Mouse (Mus musculus): ENCODE results near the gene Mmp25.

Mmp25 gene

DNA sequence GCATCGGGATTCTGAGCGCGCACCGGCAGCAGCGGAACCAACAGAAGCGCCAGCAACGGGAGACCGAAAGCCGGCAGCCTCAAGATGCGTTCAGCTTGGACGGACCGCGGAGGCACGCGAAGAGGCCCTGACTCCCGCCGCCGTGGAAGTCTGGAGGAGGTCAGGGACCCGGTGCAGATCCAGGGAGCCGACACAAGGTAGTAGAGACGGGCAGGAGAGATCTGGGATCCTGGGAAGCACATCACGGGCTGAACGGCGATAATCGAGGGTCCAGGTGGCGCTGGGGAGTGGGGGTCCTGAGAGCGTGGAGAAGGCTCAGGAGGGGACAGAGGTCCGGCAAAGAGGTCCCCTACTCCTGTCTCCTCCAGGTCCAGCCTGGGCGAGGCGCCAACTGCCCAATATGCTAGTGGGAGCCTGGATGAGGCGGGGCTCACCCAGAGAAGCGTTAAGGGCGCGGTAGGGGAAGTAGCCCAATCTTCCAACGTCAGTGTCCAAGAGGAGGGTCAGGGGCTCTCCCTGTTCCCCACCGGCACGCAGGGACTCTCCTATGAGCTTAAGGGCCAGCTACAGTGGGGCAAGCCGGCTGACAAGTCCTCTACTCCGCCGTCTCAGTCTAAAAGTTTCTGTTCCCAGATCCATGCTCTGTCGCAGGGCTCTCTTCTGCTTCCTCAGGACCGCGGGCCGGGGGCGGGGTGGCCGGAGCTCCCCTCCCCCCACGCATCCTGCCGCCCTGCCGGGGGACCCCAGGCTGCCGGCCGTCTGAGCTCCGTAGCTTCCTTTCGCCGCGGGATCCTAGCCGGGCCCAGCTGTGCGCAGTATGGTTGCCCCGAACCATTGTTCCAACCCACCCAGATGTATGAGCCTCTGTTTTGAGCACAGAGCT is at the start of gene Mmp25:
Mmp25 (minus strand) TSS at position 665 of the 883 bp plus-strand sequence.
- no peak for DNase-seq (ENCODE audit: low spot score)

DNA sequence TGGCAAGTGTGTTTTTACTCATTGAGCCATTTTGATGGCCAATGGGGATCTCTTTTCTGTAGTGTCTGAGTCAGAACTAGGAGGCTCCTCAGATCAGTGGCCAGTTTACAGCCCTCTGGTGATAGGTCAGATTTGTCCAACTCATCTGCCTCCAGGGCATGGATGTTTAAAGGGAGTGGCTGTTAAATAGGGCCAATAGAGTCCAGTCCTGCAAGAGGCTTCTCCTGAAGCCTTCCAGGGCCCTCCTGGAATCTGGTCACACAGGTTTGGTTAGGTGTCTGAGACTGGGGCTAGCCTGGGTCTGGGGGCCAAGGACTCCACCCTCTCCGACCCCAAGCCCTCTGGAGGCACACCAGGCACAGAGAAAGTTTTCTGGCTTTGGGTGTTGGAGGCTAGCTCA is 49.4 kb upstream of the Mmp25 start:
- DNase-seq (ENCODE audit: low spot score): no peak

DNA sequence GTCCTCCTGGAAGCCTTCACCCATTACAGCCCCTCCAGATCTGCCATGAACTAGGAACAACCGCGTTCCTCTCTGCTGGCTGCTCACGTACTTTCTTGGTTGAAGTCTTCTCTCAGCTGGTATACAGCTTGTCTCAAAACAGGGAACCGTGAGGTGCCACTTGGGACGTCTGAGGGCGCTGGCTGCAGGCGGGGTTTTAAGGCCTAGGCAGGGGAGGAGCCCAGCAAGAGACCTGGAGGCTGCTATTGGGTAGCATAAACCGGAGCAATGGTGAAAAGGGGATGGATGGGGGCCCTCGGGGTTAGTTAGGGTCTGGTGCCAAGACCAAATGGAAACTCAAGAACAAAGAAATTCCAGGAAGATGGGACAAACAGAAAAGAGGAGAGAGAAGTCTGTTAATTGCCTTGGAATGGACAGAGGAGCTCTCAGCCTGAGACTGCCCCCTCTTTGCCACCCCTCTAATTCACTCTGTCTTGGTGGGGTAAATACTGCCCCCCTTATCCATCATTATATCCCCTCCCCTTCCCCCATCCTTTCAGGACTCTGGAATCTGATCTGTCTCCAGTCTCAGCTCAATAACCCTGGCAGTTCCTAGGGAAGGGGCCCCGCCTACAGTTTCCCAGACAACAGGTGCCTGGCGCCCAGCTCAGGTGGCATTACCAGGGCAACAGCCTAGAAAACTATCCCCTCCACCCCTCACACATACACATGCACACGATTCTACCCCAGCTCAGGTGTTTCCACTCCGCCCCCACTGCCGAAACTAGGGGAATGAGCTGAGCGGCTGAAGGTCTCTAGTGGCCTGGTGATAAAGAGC is 39.0 kb upstream of the Mmp25 start, which contains the start of gene Cldn9:
Cldn9 (minus strand) TSS at position 171 of the 817 bp plus-strand sequence.
- no peak for DNase-seq (ENCODE audit: low spot score)

DNA sequence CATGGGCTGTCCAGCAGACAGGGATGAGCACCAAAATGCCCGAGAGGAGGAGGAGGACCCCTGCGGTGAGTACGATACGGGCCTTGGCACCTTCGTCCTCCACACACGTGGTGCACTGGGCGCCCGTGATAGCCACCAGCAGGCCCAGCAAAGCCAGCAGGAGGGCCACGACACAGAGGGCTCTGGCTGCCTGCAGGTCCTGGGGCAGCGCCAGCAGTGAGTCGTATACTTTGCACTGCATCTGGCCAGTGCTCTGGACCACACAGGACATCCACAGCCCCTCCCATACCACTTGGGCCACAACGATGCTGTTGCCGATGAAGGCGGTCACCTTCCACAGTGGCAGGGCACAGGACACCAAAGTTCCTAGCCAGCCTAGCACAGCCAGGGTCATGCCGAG is 38.1 kb upstream of the Mmp25 start:
- no peak for DNase-seq (ENCODE audit: low spot score)

DNA sequence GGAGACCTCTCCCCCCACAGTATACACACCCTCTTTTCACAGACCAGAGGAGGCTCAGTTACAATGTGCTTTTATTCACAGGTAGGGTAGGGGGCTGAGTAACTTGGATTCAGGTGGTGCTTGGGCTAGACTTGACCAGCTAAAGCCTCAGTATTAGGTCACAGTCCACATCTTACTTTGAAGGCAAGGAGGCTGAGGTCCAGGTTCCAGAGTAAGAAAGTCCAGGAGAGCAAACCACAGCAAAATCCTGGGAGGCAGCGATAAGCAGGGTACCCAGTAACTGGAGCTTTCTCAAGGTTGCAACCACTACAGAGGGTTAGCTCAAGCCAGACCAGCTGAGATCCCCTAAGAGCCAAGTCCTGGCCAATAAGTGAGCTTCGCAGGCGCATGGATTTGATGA is 37.5 kb upstream of the Mmp25 start:
- no peak for DNase-seq (ENCODE audit: low spot score)

DNA sequence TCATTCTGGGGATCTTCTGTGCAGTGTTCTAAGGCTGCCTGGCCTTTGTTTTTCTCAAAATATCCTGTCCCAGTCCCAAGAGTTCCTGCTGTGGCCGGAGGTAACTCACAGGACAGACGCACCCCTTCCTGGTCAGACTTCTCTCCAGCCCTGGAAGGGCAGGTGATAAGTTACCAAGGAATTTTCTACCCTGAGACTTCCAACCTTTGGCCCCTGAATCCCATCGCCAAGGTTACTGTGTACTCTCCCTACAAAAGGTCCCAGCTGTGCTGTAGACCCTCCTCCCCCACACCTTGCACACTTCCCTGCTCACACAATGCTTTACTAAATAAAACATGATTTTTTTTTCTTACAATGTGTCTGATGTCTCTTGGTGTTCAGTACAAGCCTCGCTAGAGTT is 37.0 kb upstream of the Mmp25 start:
- DNase-seq (ENCODE audit: low spot score): no peak

DNA sequence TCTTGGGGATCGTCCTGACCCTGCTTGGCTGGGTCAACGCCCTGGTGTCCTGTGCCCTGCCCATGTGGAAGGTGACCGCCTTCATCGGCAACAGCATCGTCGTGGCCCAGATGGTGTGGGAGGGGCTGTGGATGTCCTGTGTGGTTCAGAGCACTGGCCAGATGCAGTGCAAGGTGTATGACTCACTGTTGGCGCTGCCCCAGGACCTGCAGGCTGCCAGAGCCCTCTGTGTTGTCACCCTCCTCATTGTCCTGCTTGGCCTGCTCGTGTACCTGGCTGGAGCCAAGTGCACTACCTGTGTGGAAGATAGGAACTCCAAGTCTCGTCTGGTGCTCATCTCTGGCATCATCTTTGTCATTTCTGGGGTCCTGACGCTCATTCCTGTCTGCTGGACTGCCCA is 36.0 kb upstream of the Mmp25 start:
- no peak for DNase-seq (ENCODE audit: low spot score)

DNA sequence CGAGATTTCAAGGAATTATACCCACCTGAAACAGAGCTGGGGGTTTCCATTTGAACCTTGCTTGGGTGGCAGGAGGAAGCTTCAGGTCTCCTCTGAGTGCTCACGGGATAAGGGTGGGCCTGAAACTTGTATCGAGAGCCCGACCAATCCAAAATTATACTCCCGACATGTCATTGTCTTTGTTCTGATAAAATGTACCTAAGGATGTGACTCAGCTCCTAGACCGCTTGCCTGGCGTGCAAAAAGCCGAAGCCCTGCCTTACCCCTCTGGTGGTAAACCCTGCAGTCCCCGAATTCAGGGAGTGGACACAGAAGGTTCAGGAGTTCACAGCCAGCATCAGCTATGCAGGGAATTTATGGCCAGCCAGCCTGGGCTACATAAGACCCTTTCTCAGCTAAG is 35.3 kb upstream of the Mmp25 start:
- no peak for DNase-seq (ENCODE audit: low spot score)

DNA sequence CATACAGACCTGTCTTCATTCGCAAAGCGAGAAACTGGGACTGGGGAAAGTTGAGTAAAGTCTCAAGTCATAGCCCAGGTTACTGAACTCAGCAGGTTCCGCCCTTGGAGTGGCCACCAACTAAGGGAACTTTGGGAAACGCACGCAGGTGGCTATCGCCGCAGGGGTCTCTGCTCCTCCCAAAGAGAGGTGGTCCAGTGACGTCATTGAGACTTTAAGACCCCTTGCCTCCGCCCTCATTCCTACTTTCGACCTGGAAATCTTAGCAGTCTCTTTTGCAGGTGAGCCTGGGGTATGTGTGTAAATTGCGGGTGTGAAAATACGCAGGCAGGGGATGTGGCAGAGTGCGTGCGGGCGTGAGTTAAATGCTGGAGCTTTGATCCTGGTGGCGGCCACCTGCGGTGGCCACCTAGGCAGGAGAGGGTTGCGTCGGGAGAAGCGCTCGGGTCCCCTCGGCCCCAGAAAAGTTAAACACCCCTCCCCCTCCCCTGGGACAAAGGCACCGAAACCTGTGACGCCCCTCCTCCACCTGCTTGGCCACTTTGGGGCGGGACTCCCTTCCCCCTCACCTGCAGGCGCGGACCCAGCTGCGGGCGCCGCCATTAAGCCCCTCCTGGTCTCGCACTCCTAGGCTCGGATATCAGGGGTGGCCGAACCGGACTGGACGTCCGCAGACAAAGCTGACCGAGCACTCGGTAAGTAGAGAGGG is 34.2 kb upstream of the Mmp25 start, which contains the start of gene Cldn6:
Cldn6 (plus strand) TSS at position 123 of the 709 bp plus-strand sequence.
- no peak for DNase-seq (ENCODE audit: low spot score)

DNA sequence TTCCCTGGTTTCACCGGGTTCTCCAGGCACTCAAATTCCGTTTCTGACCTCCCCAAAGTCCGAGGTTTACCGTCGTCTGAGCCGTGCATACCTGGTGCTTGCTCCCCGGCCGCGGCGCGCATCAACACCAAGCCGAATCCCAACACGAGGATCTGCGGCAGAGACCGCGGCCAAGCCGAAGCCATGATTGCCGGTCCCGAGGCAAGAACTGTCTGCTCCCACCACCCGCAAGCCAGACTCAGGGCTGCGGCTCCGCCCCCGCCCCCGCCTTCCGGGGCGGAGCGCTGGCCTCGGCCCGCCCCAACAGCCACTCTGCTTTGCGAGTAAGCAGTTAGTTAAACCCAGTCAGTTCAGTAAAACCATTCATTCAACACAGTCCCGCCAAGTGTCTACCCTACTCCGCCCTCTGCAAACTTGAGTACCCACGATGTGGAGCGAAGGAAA is 32.2 kb upstream of the Mmp25 start, which contains the start of gene Tnfrsf12a:
Tnfrsf12a (minus strand) TSS at position 233 of the 444 bp plus-strand sequence.
- peak; percentile 82 for DNase-seq (ENCODE audit: low spot score)

DNA sequence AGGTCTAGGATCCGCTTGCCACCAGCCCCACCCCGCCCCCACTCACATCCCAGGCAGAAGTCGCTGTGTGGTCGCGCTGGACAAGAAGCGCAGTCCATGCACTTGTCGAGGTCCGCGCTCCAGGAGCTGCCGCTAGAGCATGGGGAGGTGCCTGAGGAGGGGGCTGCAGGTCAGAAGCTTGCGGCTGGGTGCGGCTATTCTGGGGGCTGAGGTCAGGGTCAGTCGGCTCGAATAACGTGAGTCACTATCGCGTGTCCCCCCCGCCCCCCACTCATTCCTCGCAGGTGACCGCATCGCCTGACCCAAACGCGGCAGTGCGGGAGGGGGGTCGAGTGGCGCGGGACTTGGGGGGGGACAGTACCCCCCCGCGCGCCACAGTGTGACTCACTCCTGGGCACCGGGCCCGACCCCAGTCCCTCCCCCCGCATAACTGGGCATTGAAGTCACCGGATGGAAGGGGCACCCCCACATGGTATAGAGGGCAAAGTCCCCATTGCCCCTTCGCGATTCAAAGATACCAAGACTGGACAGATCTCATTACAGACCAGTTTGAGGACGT is 31.5 kb upstream of the Mmp25 start:
- DNase-seq (ENCODE audit: low spot score): peak; percentile 49

DNA sequence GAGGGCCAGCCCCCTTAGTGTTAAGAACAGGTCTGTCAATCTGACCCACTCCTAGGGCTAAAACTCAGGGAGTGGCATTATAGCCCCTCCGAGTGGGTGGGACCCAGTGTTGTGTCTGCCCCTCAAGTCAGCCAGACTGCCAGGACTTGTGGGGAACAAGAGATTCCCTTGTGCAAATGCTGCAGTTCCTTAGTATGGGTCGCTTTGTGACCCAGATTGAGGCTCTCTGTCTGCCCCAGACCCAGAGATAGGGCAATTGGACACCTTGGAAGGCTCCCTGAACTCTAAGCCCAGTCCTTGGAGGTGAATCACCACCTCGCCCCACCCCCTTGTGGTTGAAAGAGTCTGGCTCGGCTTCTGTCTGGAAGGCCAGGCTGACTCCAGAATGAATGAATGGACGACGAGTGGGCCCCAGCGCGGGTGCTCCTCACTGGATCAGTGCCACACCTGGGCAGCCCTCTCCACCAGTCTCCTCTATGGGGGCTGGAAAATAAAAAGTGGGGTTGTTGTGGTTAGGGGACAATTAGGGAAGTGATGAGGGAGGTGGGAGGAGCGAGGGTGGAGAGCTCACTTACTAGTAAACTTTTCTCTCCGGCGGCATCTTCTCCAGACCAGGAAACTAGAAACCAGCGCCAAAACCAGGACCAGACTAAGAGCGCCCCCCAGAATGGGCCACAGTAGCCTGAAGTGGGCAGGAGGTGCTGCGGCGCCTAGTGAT is 30.6 kb upstream of the Mmp25 start:
- peak; percentile 72 for DNase-seq (ENCODE audit: low spot score)

DNA sequence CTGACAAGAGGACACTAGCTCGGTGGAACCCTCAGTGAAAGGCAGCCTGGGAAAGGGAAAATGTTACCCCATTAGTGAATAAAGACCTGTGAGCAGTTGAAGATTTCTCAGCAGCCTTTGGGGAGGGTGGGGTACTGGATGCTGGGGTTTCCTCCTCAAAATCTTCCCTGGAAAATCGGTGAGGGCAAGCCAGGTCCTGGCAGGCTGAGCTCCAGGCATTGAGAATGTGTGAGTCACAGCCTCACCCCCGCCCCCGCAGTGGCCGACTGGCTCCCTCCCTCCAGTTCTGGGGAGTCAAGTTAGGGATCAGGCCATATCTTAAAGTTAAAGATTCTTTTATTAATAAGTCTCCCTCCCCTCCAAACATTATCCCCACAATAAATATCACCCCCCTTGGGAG is 30.1 kb upstream of the Mmp25 start:
- peak; percentile 62 for DNase-seq (ENCODE audit: low spot score)

DNA sequence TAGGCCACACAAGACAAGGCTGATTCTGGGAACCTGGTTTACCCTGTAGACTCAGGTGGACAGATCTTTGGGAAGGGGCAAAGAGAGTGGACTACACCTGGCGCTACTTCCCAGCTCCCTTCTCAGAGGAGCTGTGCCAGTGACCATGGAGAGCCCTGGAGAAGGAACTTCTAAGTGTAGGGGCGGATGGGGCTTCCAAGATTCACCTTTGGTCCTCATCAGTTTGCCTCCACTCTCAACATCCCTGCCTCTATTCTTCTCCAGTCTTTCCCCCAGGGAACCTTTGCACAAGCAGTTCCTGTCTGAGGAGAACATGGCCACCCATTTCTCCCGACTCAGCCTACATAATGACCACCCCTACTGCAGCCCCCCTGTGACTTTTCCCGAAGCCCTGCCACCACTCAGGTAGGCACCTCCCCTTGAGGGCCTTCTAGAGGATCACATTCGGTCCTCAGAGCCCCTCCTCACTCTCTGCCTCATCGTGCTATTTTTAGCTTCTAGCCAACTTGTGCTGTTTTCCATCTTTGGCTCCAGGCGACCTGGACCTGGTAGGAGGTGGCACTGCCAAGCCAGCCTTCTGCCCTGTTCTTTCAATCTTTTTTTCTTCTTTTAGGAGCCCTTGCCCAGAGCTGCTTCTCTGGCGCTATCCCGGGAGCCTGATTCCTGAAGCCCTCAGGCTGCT is 29.3 kb upstream of the Mmp25 start:
- peak; percentile 70 for DNase-seq (ENCODE audit: low spot score)

DNA sequence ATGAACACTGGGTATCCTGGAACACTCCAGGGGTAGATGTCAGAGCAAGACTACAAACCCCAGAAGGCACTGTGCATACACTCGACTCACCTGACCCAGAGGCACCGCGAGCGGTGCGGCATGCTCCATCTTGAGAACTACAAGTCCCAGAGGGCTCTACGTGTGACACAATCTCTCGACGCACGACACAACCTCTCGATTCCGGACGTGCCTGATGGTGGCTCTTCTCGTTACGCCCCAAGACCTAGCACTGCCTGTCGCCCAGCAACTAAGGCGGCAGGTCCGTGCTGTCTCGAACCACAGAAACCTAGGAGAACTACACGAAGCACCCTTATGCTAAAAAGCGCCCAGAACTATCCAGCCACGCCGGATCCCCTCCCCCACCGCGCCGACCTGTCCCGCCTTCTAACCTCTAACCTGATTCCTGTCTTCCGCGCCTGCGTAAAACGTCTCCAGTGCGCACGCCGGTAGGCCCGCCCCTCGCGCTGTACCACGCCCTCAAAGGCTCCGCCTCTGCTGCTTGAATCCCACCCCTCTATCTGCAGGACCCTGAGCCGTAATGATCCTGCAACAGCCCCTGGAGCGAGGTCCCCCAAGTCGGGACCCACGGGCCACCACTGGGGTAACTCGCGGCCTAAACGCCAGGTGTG is 28.5 kb upstream of the Mmp25 start, which contains the start of the genes Hcfc1r1 and Thoc6:
Hcfc1r1 (plus strand) TSS at position 173 of the 650 bp plus-strand sequence.
Thoc6 (minus strand) TSS at position 459 of the 650 bp plus-strand sequence.
- DNase-seq (ENCODE audit: low spot score): peak; percentile 98

DNA sequence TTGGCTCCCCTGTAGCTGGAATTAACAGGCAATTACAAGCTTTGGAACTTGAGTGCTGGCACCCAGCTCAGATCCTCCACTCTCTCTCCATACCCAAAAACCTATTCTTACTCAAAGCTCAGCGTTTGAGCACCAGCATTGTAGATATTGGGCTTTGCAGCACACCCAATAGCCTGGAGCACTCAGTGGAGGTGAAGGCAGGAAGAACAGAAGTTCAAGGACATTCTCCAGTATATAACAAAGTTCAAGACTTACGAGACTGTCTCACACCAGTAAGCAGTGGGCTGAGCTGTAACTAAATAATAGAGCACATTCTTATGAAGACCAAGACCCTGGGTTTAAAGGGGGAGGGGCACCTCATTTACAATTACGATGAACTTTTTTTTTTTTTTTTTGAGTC is 27.7 kb upstream of the Mmp25 start:
- no peak for DNase-seq (ENCODE audit: low spot score)

DNA sequence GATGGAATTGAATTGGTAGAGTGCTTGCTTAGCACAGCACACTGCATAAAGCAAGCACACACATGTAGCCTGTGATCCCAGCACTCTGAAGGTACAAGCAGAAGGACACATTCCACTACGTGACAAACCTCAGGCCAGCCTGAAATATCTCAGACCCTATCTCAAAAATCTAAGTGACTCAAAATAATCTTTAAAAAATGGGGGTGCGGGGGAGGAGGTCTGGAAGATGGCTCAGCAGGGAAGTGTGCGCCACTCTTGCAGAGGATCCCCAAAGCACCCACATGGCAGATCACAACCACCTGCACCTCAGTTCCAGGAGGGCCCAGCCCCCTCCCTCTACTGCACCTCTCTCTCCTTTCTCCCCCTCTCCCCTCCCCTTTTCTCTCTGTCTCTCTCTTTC is 26.4 kb upstream of the Mmp25 start:
- no peak for DNase-seq (ENCODE audit: low spot score)

DNA sequence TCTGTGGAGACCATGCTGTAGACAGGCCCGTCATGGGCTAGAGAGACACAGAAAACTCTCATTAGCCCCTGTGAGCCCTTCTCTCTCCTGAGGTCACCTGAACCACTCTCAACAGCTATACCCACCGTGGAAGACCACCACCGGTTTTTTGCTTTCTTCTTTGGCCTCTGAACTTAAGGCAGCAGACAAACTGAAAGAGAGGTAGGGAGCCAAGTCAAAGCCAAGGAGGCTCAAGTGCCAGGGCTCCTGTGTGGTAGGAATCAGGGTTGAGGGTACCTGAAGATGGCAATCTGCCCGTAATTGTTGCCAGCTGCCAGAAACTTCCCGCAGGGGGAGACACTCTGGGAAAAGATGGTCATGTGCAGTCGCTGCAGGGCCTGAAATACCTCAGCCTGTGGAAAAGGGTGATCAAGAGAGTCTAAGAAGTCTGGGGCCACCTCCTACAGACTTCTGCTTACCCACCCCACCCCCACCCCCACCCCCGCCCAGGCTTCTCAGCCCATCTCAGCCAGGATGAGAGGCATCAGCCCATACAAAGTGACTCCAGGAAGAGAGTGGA is 25.5 kb upstream of the Mmp25 start:
- no peak for DNase-seq (ENCODE audit: low spot score)

DNA sequence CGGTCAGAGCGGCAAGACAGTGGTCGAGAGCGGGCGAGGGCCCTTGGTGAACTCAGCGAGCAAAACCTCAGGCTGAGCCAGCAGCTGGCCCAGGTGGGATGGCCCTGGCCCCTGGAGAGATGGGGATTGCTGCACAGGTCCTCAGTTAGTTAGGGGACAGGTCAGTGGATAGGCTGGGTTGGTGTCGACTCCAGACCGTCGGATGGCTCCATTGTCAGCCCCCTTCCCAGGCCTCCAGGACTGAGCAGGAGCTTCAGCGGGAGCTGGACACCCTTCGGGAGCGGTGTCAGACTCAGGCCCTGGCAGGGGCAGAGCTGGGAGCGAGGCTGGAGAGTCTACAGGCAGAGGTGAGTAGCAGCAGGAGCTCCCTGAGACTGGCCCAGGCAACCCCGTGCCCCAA is 20.4 kb upstream of the Mmp25 start:
- no peak for DNase-seq (ENCODE audit: low spot score)

Data from adipocyte (in vitro differentiated cells).